Mouse (Mus musculus): ENCODE measurements around the gene Adgrb2. TPM values are rescaled to one million over a fixed set of nuclear protein-coding genes. Genes with fewer than 3 reads are reported as not detected.

Adgrb2 gene
- polyA plus RNA-seq, 1 experiment from 2014 or later: 1.3 TPM

DNA sequence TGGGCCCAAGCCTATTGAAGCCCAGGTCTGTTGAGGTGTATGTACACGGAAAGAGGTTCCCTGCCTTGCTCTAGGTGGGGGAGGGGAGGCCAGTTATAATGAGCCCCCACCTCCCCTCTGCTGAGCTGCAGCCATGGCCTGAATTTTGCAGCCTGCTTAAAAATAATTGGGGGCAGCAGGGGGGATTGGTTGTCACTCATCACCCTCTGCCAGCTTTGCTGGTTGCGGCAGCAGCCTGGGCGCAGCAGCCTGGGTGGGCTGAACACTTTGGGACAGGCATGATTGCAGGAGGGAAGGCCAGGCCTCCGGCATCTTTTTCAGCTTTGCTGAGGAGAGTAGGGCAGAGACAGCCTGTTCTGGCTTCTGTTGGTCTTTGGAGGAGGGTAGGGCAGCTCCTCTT, 5.3 kb downstream of the Adgrb2 start:
- no peak for ATAC-seq (replicated peaks; ENCODE audit: insufficient number of reproducible peaks, insufficient read depth, low FRiP score, low read depth)
- H3K36me3 ChIP-seq: no peaks in the 10 kb centered on the region
- H3K9ac ChIP-seq: no peak overlapping the region
- 69% methylated on average over 4 of the region's 4 CpGs for WGBS
- no peak overlapping the region for H3K4me3 ChIP-seq
- peaks cover 28% of the 10 kb centered on the region for H3K4me1 ChIP-seq (replicated peaks)
- H3K4me2 ChIP-seq: no peak overlapping the region
- H3K27ac ChIP-seq: no peak overlapping the region
- H3K27me3 ChIP-seq: peaks cover 66% of the 10 kb centered on the region
- no peaks in the 10 kb centered on the region for H3K9me3 ChIP-seq (replicated peaks)

DNA sequence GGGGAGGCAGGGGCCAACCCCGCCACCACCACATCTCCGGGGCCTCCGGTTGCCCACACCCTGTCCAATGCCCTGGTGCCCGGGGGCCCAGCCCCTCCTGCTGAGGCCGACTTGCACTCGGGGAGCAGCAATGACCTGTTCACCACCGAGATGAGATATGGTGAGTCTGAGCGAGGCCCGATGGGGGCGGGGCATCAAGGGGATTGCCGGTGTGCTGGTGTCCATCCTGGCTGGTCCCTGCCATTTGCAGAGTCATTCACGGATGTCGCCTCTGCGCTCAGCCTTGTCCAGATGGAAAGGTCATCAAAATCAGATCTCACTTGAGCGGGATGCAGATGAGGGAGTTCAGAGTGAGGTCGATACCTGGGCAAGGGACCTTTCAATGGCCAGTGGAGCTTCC, 8.1 kb downstream of the Adgrb2 start:
- Histone ChIP-seq H3K4me1 (replicated peaks) (peaks cover 6% of the 10 kb centered on the region), H3K9me3 (replicated peaks) (no peaks in the 10 kb centered on the region), H3K27me3 (peaks cover 56% of the 10 kb centered on the region), H3K27ac (no peak overlapping the region), H3K9ac (no peak overlapping the region), H3K36me3 (no peaks in the 10 kb centered on the region), H3K4me3 (no peak overlapping the region), H3K4me2 (no peak overlapping the region)
- 76% methylated on average over 14 of the region's 16 CpGs for WGBS
- ATAC-seq (replicated peaks; ENCODE audit: insufficient number of reproducible peaks, insufficient read depth, low FRiP score, low read depth): no peak

DNA sequence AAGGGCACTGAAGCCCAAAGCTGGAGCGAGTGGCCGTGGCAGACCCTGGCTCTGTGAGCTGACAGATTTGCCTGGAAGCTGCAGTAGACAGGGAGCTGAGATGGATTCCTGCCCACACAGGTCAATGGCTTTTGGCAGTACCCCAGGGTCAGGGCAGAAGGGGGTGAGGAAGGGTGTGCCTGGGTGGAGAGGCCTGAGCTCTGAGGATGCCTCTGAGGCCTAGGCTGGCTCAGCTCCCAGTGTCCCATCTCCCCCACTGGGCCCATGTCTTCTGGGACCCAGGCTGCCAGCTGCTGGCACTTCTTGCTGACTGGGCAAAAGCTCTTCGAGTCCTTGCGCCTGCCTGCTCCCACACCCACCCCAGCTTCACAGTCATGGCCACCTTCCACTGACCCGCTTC, 8.5 kb downstream of the Adgrb2 start:
- 80% methylated on average over 5 of the region's 5 CpGs for WGBS
- Histone ChIP-seq H3K9me3 (replicated peaks) (no peaks in the 10 kb centered on the region), H3K4me2 (no peak overlapping the region), H3K27ac (no peak overlapping the region), H3K9ac (no peak overlapping the region), H3K4me3 (no peak overlapping the region), H3K27me3 (peaks cover 55% of the 10 kb centered on the region), H3K4me1 (replicated peaks) (peaks cover 4% of the 10 kb centered on the region), H3K36me3 (no peaks in the 10 kb centered on the region)
- ATAC-seq (replicated peaks; ENCODE audit: insufficient number of reproducible peaks, insufficient read depth, low FRiP score, low read depth): no peak

DNA sequence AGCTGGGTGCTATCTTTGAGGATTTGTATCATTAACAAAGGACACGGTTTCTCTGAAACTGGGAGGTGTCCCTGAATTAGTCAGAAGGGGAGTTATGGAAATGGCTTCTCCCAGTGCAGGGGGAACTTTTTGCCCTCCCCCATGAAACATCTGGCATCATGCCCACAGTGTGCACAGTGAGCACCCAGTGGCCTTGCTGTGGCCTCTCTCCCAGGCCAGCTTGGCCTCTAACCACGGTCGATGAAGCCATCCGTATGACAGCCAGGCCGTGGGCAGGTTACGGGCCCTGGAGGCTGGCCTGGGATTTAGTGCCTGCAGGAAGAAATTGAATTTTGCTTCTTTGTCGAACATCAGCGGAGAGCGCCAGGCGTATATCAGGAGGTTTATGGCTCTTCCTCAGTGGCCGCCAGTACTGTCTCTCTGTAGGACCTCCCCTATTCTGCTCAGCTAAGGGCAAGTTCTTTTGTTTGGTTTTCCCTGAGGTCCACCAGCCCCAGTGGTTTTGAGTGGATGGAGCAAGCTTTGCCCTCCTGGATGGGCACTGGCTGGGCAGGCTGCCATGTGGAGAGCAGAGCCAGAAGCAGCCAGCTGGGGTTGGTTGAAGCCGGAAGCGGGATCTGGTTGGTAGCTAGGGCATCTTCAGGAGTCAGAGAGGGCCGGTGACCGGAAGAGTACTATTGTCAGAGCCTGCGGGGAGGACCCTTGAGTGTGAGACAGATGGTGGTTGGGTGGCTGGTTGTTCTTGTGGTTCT, 9.4 kb downstream of the Adgrb2 start:
- Histone ChIP-seq H3K4me2 (no peak overlapping the region), H3K4me3 (no peak overlapping the region), H3K4me1 (replicated peaks) (0 out of 2 replicates have a peak, but pooled peaks cover 3% of the 10 kb centered on the region), H3K27me3 (peaks cover 55% of the 10 kb centered on the region), H3K27ac (no peak overlapping the region), H3K36me3 (no peaks in the 10 kb centered on the region), H3K9ac (no peak overlapping the region), H3K9me3 (replicated peaks) (no peaks in the 10 kb centered on the region)
- 85% methylated on average over 16 of the region's 16 CpGs for WGBS
- no peak for ATAC-seq (replicated peaks; ENCODE audit: insufficient number of reproducible peaks, insufficient read depth, low FRiP score, low read depth)

DNA sequence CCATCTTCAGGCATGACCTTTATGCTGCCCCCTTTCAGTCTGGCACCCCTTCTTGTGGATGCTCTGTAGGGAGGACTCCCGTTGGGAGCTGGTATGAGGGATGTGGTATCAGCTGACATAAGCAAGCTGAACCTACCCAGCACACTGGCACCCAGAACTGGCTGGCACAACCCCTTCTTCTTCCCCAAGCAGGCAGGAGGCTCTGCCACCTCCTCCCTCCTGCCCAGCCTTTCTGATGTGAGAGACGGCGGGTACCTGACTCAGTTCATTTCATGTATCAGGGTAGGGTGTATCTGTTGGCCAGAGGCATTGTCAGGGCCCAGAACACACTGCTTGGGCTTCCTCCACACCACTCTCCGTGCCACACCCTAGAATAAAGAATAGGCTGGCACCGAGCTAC, 10.1 kb downstream of the Adgrb2 start:
- H3K36me3 ChIP-seq: no peaks in the 10 kb centered on the region
- ATAC-seq (replicated peaks; ENCODE audit: insufficient number of reproducible peaks, insufficient read depth, low FRiP score, low read depth): no peak
- H3K4me1 ChIP-seq (replicated peaks): 0 out of 2 replicates have a peak, but pooled peaks cover 3% of the 10 kb centered on the region
- WGBS: 80% methylated on average over 5 of the region's 5 CpGs
- peaks cover 54% of the 10 kb centered on the region for H3K27me3 ChIP-seq
- no peak overlapping the region for H3K4me2 ChIP-seq
- no peak overlapping the region for H3K9ac ChIP-seq
- H3K9me3 ChIP-seq (replicated peaks): no peaks in the 10 kb centered on the region
- no peak overlapping the region for H3K27ac ChIP-seq
- H3K4me3 ChIP-seq: no peak overlapping the region

DNA sequence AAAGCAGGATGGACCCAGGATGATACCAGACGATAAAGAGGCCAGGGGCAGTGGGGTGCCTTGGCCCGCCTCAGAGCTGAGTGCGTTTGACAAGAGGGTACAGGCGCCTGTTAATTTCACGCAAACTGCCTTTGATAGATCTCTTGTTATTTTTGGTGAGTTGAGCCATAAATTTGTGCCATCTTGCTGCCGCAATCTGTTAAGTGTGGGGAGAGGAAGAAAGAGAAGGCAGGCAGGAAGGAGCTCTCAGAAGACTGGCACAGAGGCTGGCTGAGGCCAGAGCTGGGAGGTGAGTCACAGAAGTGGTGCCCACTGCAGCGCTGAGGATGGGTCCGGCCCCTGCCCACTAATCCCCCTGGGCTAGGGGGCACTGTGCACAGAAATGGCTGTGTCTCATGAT, 10.6 kb downstream of the Adgrb2 start:
- H3K9ac ChIP-seq: no peak overlapping the region
- H3K27me3 ChIP-seq: peaks cover 50% of the 10 kb centered on the region
- H3K4me1 ChIP-seq (replicated peaks): 0 out of 2 replicates have a peak, but pooled peaks cover 3% of the 10 kb centered on the region
- no peak overlapping the region for H3K4me3 ChIP-seq
- WGBS: 85% methylated on average over 8 of the region's 8 CpGs
- H3K27ac ChIP-seq: no peak overlapping the region
- no peak overlapping the region for H3K4me2 ChIP-seq
- no peaks in the 10 kb centered on the region for H3K9me3 ChIP-seq (replicated peaks)
- no peaks in the 10 kb centered on the region for H3K36me3 ChIP-seq
- ATAC-seq (replicated peaks; ENCODE audit: insufficient number of reproducible peaks, insufficient read depth, low FRiP score, low read depth): no peak

DNA sequence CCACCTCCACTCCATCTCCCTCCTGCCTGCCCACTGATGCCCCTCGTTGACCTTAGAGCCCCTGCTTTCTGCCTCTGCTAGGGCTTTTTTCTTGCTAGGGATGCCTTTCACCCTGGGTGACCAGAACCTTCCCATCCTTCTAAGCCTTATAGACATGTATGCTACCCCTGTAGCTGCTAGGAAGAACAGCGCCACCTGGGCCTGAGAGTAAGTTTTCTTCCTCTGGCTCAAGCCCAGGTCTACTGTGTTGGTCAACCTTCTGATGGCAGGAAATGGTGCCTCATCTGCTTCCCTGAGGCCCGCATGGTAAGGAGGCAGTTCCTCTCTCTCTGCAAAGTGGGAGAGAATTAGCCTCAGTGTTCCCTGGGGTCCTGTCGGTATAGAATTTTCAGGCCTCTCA, 11.3 kb downstream of the Adgrb2 start:
- WGBS: 71% methylated on average over 4 of the region's 4 CpGs
- ATAC-seq (replicated peaks; ENCODE audit: insufficient number of reproducible peaks, insufficient read depth, low FRiP score, low read depth): no peak
- Histone ChIP-seq H3K27me3 (peaks cover 55% of the 10 kb centered on the region), H3K27ac (no peak overlapping the region), H3K9me3 (replicated peaks) (no peaks in the 10 kb centered on the region), H3K4me1 (replicated peaks) (peaks cover 10% of the 10 kb centered on the region), H3K9ac (no peak overlapping the region), H3K4me3 (no peak overlapping the region), H3K36me3 (no peaks in the 10 kb centered on the region), H3K4me2 (no peak overlapping the region)

DNA sequence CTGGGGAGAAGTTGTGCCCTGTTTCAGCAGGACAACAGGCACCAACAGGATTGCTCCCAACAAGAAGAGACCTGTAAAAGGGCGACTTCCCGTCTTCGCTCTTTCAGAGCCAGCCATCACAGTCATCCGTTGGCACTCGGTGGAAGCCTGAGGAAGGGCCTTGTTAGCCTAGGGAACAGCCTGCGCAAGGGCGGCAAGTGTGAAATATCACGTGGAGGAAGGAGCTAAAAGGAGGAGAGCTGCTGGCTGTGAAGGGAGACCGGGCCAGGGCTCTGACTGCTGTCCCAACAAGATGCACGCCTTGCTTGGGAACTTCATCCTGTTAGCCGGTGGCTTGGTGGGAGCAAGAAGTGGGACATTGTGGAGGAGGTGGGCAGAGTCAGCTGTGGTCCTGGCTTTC, 13.5 kb downstream of the Adgrb2 start:
- no peak for ATAC-seq (replicated peaks; ENCODE audit: insufficient number of reproducible peaks, insufficient read depth, low FRiP score, low read depth)
- Histone ChIP-seq H3K9ac (no peak overlapping the region), H3K36me3 (no peaks in the 10 kb centered on the region), H3K4me1 (replicated peaks) (peaks cover 23% of the 10 kb centered on the region), H3K27me3 (peaks cover 49% of the 10 kb centered on the region), H3K27ac (no peak overlapping the region), H3K4me2 (no peak overlapping the region), H3K9me3 (replicated peaks) (no peaks in the 10 kb centered on the region), H3K4me3 (no peak overlapping the region)
- WGBS: 46% methylated on average over 11 of the region's 11 CpGs

DNA sequence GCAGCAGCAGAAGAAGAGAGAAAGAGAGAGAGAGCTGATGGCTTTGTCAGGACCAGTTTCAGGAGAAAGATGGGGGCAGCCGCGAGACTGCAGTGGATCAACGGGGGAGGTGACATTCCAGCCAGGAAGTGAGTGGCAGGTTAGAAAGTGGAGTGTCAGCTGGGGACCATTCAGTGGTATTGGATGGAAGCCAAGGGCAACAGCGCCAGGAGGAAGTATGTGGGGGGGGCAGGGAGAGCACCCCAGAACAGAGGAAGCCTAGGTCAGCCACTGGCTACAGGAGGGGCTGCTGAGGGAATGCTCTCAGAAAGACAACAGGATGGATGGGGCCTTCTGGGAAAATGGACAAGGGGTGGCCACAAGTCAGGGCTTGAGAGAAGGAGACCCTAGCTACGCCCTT, 17.0 kb downstream of the Adgrb2 start:
- Histone ChIP-seq H3K27ac (peak overlapping the region; percentile 57), H3K4me3 (no peak overlapping the region), H3K4me1 (replicated peaks) (peaks cover 25% of the 10 kb centered on the region), H3K9me3 (replicated peaks) (no peaks in the 10 kb centered on the region), H3K27me3 (peaks cover 49% of the 10 kb centered on the region), H3K9ac (no peak overlapping the region), H3K4me2 (no peak overlapping the region), H3K36me3 (no peaks in the 10 kb centered on the region)
- 22% methylated on average over 5 of the region's 5 CpGs for WGBS
- peak; percentile 43; the same call in 1 of the 2 replicates for ATAC-seq (replicated peaks; ENCODE audit: insufficient number of reproducible peaks, insufficient read depth, low FRiP score, low read depth)

DNA sequence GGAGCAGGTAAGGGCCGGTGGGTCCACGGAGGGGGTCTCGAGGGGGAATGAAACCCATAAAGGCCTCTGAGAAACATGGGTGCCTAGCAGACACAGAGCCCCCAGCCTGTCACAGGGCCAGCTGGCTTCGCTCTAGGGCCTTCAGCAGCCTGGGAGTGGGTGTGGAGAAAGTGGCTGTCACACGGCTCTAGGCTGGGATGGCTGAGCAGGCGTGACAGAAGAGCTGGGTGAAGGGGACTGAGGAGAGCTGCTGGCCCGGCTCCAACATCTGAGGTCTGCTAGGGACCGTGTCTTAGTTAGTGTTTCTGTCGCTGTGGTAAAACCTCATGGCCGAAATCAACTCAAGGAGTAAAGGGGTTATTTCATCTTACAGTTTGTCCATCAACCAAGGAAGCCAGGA, 17.5 kb downstream of the Adgrb2 start:
- Histone ChIP-seq H3K27me3 (peaks cover 54% of the 10 kb centered on the region), H3K4me3 (no peak overlapping the region), H3K4me1 (replicated peaks) (peaks cover 28% of the 10 kb centered on the region), H3K9ac (no peak overlapping the region), H3K36me3 (no peaks in the 10 kb centered on the region), H3K27ac (peak overlapping the region; percentile 57), H3K4me2 (no peak overlapping the region), H3K9me3 (replicated peaks) (no peaks in the 10 kb centered on the region)
- ATAC-seq (replicated peaks; ENCODE audit: insufficient number of reproducible peaks, insufficient read depth, low FRiP score, low read depth): peak; percentile 61
- 46% methylated on average over 10 of the region's 10 CpGs for WGBS

DNA sequence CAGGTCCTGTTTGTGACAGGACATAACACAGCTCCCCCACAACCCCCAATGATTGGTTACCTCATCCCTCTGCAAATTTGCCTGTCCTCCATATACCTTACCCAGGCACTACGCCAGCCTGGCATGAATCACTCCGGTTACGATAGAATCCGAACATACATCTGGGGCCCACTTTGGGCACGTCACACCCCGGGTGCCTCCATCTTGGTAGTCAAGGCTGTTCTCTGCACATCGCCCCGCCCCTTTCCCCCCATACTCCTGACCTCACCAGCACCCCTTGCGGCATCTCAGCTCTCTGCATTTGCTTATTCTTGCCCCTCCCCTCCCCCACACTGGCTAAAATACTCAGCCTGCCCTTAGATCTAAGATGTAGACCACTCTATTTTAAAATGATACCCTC, 20.9 kb downstream of the Adgrb2 start:
- no peak overlapping the region for H3K4me3 ChIP-seq
- H3K27ac ChIP-seq: no peak overlapping the region
- H3K36me3 ChIP-seq: no peaks in the 10 kb centered on the region
- H3K9me3 ChIP-seq (replicated peaks): no peaks in the 10 kb centered on the region
- H3K4me2 ChIP-seq: no peak overlapping the region
- no peak overlapping the region for H3K9ac ChIP-seq
- ATAC-seq (replicated peaks; ENCODE audit: insufficient number of reproducible peaks, insufficient read depth, low FRiP score, low read depth): no peak
- H3K27me3 ChIP-seq: peaks cover 62% of the 10 kb centered on the region
- peaks cover 22% of the 10 kb centered on the region for H3K4me1 ChIP-seq (replicated peaks)
- WGBS: 54% methylated on average over 9 of the region's 9 CpGs

DNA sequence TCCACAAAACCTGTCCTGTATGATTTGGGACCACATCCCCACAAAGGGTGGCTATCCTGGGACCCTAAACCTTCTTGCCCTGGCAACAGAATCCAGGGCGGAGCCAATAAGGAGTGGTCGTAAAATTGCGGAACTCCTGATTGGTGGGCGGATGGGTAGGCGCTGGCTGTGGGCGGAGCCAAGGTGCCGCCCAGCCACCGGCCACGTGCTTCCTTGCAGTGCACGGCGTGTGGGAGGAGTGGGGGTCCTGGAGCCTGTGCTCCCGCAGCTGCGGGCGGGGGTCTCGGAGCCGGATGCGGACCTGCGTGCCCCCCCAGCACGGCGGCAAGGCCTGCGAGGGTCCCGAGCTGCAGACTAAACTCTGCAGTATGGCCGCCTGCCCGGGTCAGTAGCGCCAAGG, 21.9 kb downstream of the Adgrb2 start:
- WGBS: 10% methylated on average over 24 of the region's 25 CpGs
- H3K27me3 ChIP-seq: peaks cover 65% of the 10 kb centered on the region
- peak overlapping the region; percentile 28 for H3K4me3 ChIP-seq
- peaks cover 13% of the 10 kb centered on the region for H3K4me1 ChIP-seq (replicated peaks)
- H3K36me3 ChIP-seq: no peaks in the 10 kb centered on the region
- no peak for ATAC-seq (replicated peaks; ENCODE audit: insufficient number of reproducible peaks, insufficient read depth, low FRiP score, low read depth)
- no peak overlapping the region for H3K9ac ChIP-seq
- no peaks in the 10 kb centered on the region for H3K9me3 ChIP-seq (replicated peaks)
- H3K27ac ChIP-seq: no peak overlapping the region
- H3K4me2 ChIP-seq: peak overlapping the region; percentile 60
